Mouse (Mus musculus) olfactory bulb, adult 2 months (tissue): ENCODE measurements around the gene Lrmp.

Experiments
- CTCF ChIP-seq: fragments of 200-500 bp; IDR thresholded peaks from 2 replicates; pipeline ENCODE4 v1.5.1; 2012; ENCODE audit warnings: low read depth, mild to moderate bottlenecking, low read length, moderate library complexity; ENCODE audit not compliant: insufficient read depth
- POLR2A ChIP-seq: fragments of 200-500 bp; IDR thresholded peaks from 2 replicates; pipeline ENCODE4 v1.6.1; 2012; ENCODE audit warnings: mild to moderate bottlenecking, low read depth, low read length, moderate library complexity; ENCODE audit not compliant: insufficient read depth

DNA sequence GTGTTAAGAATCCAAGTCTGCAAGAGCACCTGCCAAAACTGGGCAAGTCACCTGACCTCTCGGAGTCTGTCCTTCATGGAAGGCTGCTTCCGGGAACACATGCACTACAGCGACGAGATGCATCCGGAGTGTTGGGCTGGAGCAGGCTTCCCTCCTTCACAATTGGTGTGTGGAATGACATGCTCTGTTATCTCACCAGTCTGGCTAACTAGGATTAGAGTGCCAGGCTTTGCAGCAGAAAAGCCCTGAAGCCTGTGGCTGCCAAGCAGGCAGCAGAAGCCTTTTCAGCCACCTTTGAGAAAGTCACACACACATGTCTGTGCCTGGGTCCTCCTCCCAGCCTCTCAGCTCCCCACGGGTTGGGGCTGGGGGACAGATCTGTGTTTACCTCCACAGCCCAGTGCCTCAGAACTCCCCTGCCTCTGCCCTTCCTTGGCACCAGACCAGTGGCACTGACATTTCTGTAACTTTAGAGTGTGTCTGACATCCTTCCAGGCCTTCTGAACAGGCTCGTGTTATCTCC lies 10.2 kb downstream of the Lrmp start:
- no peak for TF ChIP-seq CTCF
- TF ChIP-seq POLR2A: no peak
